Mouse (Mus musculus) naive thymus-derived CD4-positive, alpha-beta T cell, adult 5 months (primary cell): ENCODE data around the gene Grk2. TPM values are rescaled to one million over a fixed set of nuclear protein-coding genes. Genes with fewer than 3 reads are reported as not detected.

Experiments
- polyA plus RNA-seq: library from polyadenylated mRNA; unstranded; fragments of 100-300 nt; shearing (Covaris generic); gene quantifications from one replicate; pipeline ENCODE4 v1.2.1, GENCODE M21; 2017

Gene Grk2
- 274 TPM for polyA plus RNA-seq

GRCm38 (mm10) chr19:4306190-4306577 lies at the start of gene Grk2:
Gene Grk2 (minus strand): TSS chr19:4306222.

DNA sequence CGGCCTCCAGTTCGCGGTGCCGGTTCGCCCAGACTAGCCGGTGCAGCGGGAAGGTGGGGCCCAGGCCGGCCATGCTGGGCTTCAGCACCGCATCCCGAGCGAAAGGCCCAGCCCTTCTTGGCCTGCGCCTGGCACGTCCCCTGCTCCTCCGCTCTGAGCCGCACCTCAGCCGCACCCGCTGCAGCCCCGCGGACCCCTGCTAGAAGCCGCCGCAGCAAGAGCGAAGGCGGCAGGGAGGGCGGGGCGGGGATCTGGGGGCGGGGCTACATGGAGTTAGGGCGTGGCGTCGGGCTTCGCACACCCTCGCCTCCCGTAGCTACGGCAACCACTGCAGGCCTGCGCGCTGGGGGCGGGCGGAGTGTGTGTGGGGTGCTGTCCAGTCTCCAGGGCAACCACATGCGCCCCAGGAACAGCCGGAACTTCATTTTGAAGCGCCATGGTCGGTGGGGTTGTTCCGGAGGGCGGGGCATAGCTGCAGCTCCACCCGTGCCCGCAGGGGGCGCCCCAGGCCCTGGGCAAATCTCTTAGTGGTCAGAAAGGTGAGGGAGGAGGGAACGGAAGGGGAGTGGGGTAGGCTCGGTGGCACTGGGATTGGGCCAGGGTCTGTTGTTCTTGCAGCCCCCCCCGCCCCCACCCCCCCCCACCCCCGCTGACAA lies 23.0 kb downstream of the Grk2 start, which contains the start of gene Ankrd13d:
TSS of gene Ankrd13d (minus strand) at position 240 of the 656 bp plus-strand sequence.

GRCm38 (mm10) chr19:4268566-4269361 lies 37.3 kb downstream of the Grk2 start, which contains the start of gene Ssh3:
Gene Ssh3 (minus strand): TSS chr19:4269180.

Other genes starting within 250 kb of the Grk2 start
- gene Gstp3, start 246.7 kb downstream of the Grk2 start, polyA plus RNA-seq: 51.2 TPM
- not detected for gene Cabp2, start 224.6 kb downstream of the Grk2 start, polyA plus RNA-seq
- gene Cdk2ap2, start 209.0 kb downstream of the Grk2 start, polyA plus RNA-seq: 471 TPM
- gene Pitpnm1, start 206.2 kb downstream of the Grk2 start, polyA plus RNA-seq: 270 TPM
- gene Aip, start 180.4 kb downstream of the Grk2 start, polyA plus RNA-seq: 197 TPM
- 0.11 TPM for gene Gpr152, start 166.4 kb downstream of the Grk2 start, polyA plus RNA-seq
- gene Cabp4, start 162.2 kb downstream of the Grk2 start, polyA plus RNA-seq: not detected
- gene Coro1b, start 157.6 kb downstream of the Grk2 start, polyA plus RNA-seq: 183 TPM
- gene Ptprcap, start 152.6 kb downstream of the Grk2 start, polyA plus RNA-seq: 239 TPM
- gene Rps6kb2, start 142.9 kb downstream of the Grk2 start, polyA plus RNA-seq: 50.3 TPM
- gene Carns1, start 130.7 kb downstream of the Grk2 start, polyA plus RNA-seq: 45.8 TPM
- 455 TPM for gene Tbc1d10c, start 114.9 kb downstream of the Grk2 start, polyA plus RNA-seq
- 718 TPM for gene Ppp1ca, start 114.2 kb downstream of the Grk2 start, polyA plus RNA-seq
- 37.1 TPM for gene Rad9a, start 104.6 kb downstream of the Grk2 start, polyA plus RNA-seq
- gene Clcf1, start 92.0 kb downstream of the Grk2 start, polyA plus RNA-seq: 49.3 TPM
- not detected for gene AC109138.7, start 91.9 kb downstream of the Grk2 start, polyA plus RNA-seq
- 94.9 TPM for gene Pold4, start 74.3 kb downstream of the Grk2 start, polyA plus RNA-seq
- gene Ssh3, start 37.0 kb downstream of the Grk2 start, polyA plus RNA-seq: 0.78 TPM
- 9.1 TPM for gene Ankrd13d, start 23.1 kb downstream of the Grk2 start, polyA plus RNA-seq
- 89.8 TPM for gene Kdm2a, start 92.1 kb upstream of the Grk2 start, polyA plus RNA-seq
- gene Rhod, start 133.2 kb upstream of the Grk2 start, polyA plus RNA-seq: 2.5 TPM
- gene Syt12, start 171.2 kb upstream of the Grk2 start, polyA plus RNA-seq: 0.17 TPM
- gene 2010003K11Rik, start 192.4 kb upstream of the Grk2 start, polyA plus RNA-seq: not detected
- gene Pcx, start 204.2 kb upstream of the Grk2 start, polyA plus RNA-seq: 3.6 TPM